Mouse (Mus musculus) testis, adult 2 months (tissue): Measurements from ENCODE around the gene Mlkl.

Experiments
- CTCF ChIP-seq: fragments of 200-500 bp; IDR thresholded peaks from 2 replicates; pipeline ENCODE4 v1.5.1; 2012; ENCODE audit warnings: low read depth, mild to moderate bottlenecking, inconsistent platforms, low read length, moderate library complexity; ENCODE audit not compliant: control insufficient read depth, insufficient read depth, insufficient replicate concordance
- POLR2A ChIP-seq: fragments of 200-500 bp; IDR thresholded peaks from 2 replicates; pipeline ENCODE4 v1.6.1; 2012; ENCODE audit warnings: low read depth, mild to moderate bottlenecking, inconsistent platforms, low read length, moderate library complexity; ENCODE audit not compliant: control insufficient read depth

- TF ChIP-seq CTCF (no peak), POLR2A (no peak)
Measured at GRCm38 (mm10) chr8:111359936-111360335, 22.0 kb upstream of the Mlkl start.
